Mouse (Mus musculus) heart, adult 2 months (tissue): ENCODE measurements around the gene Nfatc3.

Experiments
- CTCF ChIP-seq: fragments of 200-600 bp; IDR thresholded peaks from 2 replicates; pipeline ENCODE4 v1.8.1; 2022; ENCODE audit warnings: antibody characterized with exemption, mild to moderate bottlenecking, moderate library complexity
- EP300 ChIP-seq: fragments of 200-500 bp; IDR thresholded peaks from 2 replicates; pipeline ENCODE4 v1.6.1; 2011; ENCODE audit warnings: low read depth, low read length, control low read depth; ENCODE audit not compliant: insufficient read depth

DNA sequence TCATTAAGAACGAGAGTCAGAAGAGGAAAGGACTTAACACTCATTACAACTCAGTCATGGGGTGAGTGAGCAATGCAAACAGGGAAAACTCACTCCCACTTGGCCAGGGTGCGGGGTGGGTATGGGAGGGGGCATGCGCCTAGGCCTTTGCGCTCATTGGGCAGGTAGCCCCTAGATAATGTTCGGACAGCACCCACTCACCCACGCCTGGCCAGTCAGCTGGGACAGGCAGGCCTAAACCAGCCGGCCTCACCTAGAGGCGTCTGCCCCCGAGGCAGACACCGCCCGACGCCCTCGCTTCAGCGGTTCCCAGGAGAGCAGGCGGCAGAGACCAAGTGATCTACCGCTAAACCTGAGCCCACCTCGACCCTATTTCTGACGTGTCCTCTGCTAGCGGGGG is 77.0 kb downstream of the Nfatc3 start:
- no peak for TF ChIP-seq CTCF
- no peak for TF ChIP-seq EP300
